Mouse (Mus musculus) ovary, postnatal 36 days (tissue): ENCODE results near the gene Gm49358.

Experiments
- DNase-seq: peaks from one replicate; pipeline ENCODE4 v3.0.0; 2022; ENCODE audit warnings: low spot score, mixed read lengths

The Gm49358 gene

GRCm38 (mm10) chr10:86872591-86872990 lies 108.8 kb downstream of the Gm49358 start:
- DNase-seq: no peak

- no peak for DNase-seq
Measured at GRCm38 (mm10) chr10:86878721-86879120, 114.9 kb downstream of the Gm49358 start.

DNA sequence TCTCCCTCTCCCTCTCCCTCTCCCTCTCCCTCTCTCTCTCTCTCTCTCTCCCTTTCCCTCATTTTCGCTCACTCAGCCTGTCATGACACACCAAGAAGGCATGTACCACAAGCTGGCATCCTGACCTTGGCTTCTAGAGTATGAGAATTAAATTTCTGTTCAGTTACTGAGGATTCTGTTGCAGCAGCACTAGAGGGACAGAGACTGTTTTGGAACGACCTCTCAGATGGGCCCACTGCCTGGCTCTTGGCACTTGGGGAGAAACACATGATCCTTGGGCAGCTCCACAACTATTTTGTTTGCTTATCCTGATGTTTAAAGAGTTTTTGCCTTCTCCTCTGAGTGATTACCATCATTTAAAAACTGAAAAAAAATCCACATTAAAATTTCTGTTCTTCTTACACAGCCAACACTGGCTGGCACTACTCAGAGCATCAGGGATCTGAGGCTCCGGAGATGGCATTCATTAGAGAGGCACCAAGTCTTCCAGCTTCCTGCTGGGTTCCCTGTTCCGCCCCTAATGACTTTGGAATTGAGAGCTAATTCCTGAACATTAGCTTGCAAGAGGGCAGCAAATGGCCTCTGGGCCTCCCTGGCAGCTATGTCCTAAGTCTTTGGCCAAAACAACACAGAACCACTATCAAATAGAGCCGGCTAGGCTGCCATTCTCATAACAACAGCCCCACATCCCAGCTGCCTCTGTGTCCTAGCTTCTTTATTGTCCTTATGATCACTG lies 116.5 kb downstream of the Gm49358 start:
- peak; percentile 12 for DNase-seq

GRCm38 (mm10) chr10:86881448-86881847 lies 117.7 kb downstream of the Gm49358 start:
- no peak for DNase-seq
